15 mouse cellular contexts compared by ENCODE assay signal in the genomic region with DNA sequence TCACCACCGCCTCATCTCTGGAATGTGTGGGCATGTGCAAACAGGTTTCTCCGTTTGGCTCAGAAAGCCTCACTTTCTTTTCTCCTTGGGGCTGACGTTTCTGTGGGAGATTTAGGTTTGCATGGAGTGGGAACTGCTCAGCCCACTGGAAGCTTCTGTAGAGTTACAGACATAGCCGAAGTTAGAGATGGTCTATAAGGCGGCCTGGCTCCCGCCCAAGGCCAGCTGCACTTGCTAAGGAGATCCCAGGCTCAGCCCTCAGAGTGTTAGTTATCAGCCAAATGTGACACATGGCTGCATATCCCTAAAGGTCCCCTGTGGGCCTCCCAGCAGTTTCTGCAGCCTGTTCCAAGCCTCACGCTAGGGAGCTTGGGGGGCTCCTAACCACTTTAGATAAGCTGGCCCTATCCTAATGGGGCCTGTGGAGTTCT. TPM values are rescaled to one million over a fixed set of nuclear protein-coding genes. Genes with fewer than 3 reads are reported as not detected.
DNase-seq lines count a peak whose midpoint lies in the region; ATAC-seq and TF ChIP-seq lines count a peak whose summit lies in the region.
"Had no signal": no experiment of that assay in that cellular context is flagged by ENCODE, and none has a peak within 500 bp of the region (broad histone marks: within the 10 kb centered on the region; RNA-seq: fewer than 3 reads in every experiment).

No protein-coding gene starts in this region.

- no peaks in the 10 kb centered on the region for H3K9me3 ChIP-seq in lung, embryonic 14.5 days (ENCODE audit: low read depth, low read length)
- H3K9me3 ChIP-seq in embryonic facial prominence, embryonic 14.5 days (ENCODE audit: control insufficient read depth, low read length) = no peaks in the 10 kb centered on the region
- no peaks in the 10 kb centered on the region for H3K9me3 ChIP-seq in limb, embryonic 10.5 days (replicated peaks)
- H3K9me3 ChIP-seq in neural tube, embryonic 15.5 days (replicated peaks) = no peaks in the 10 kb centered on the region
- no peaks in the 10 kb centered on the region for H3K9me3 ChIP-seq in kidney, embryonic 16.5 days (ENCODE audit: low read length)

- TF ChIP-seq CTCF in lung, embryonic 14.5 days (IDR thresholded peaks at IDR 0.05; ENCODE audit: low read depth) = no peak

- peaks cover 76% of the 10 kb centered on the region for H3K4me1 ChIP-seq in lung, embryonic 14.5 days (ENCODE audit: insufficient read depth)
- H3K4me1 ChIP-seq in embryonic facial prominence, embryonic 14.5 days (ENCODE audit: control insufficient read depth, insufficient read depth, low read length) = peaks cover 42% of the 10 kb centered on the region
- H3K4me1 ChIP-seq in limb, embryonic 10.5 days = peaks cover 61% of the 10 kb centered on the region
- H3K4me1 ChIP-seq in neural tube, embryonic 15.5 days = peaks cover 14% of the 10 kb centered on the region
- peaks cover 30% of the 10 kb centered on the region for H3K4me1 ChIP-seq in kidney, embryonic 16.5 days (ENCODE audit: insufficient read depth, low read length)

- peak overlapping the region; percentile 75 for H3K27ac ChIP-seq in lung, embryonic 14.5 days (ENCODE audit: low read depth)
- peak overlapping the region; percentile 25; the same call in 1 of the 2 replicates for H3K27ac ChIP-seq in embryonic facial prominence, embryonic 14.5 days (replicated peaks; ENCODE audit: low read depth, low read length)
- H3K27ac ChIP-seq in limb, embryonic 10.5 days = peak overlapping the region; percentile 67
- H3K27ac ChIP-seq in neural tube, embryonic 15.5 days (replicated peaks) = no peak overlapping the region
- no peak overlapping the region for H3K27ac ChIP-seq in kidney, embryonic 16.5 days (ENCODE audit: low read length)

- H3K27me3 ChIP-seq in lung, embryonic 14.5 days (ENCODE audit: insufficient read depth, low read length) = no peaks in the 10 kb centered on the region
- no peaks in the 10 kb centered on the region for H3K27me3 ChIP-seq in embryonic facial prominence, embryonic 14.5 days (replicated peaks; ENCODE audit: control insufficient read depth, insufficient read depth, low read length)
- H3K27me3 ChIP-seq in limb, embryonic 10.5 days (ENCODE audit: low read depth, poor library complexity, severe bottlenecking) = no peaks in the 10 kb centered on the region
- no peaks in the 10 kb centered on the region for H3K27me3 ChIP-seq in neural tube, embryonic 15.5 days (replicated peaks)
- no peaks in the 10 kb centered on the region for H3K27me3 ChIP-seq in kidney, embryonic 16.5 days (ENCODE audit: insufficient read depth, low read length)

- intact Hi-C loops in heart, postnatal 14 days (cut with DNase I) = no loop called here

- peak; percentile 95 for DNase-seq in heart, adult 11 months
- no peak for DNase-seq in heart, postnatal 14 days
- peak; percentile 87 for DNase-seq in lung, embryonic 14.5 days
- DNase-seq in lung, postnatal 36 days = no peak
- peak; percentile 87 for DNase-seq in embryonic facial prominence, embryonic 14.5 days (ENCODE audit: low spot score)
- DNase-seq in limb, embryonic 10.5 days (ENCODE audit: low spot score) = no peak
- DNase-seq: B cell, adult 2 months; cerebellum, adult 9-10 months; gastrocnemius, postnatal 10 days; kidney, adult 11 months; liver, postnatal 0 days had no signal

- H3K9ac ChIP-seq in lung, embryonic 14.5 days = no peak overlapping the region
- no peak overlapping the region for H3K9ac ChIP-seq in embryonic facial prominence, embryonic 14.5 days (ENCODE audit: low read depth, low read length)
- no peak overlapping the region for H3K9ac ChIP-seq in neural tube, embryonic 15.5 days (replicated peaks)
- H3K9ac ChIP-seq in kidney, embryonic 16.5 days (replicated peaks; ENCODE audit: low read length) = no peak overlapping the region
- H3K9ac ChIP-seq: liver, postnatal 0 days had no signal

- H3K4me2 ChIP-seq in lung, embryonic 14.5 days = no peak overlapping the region
- H3K4me2 ChIP-seq in embryonic facial prominence, embryonic 14.5 days (ENCODE audit: low read depth, low read length) = no peak overlapping the region
- H3K4me2 ChIP-seq in neural tube, embryonic 15.5 days = no peak overlapping the region
- H3K4me2 ChIP-seq in kidney, embryonic 16.5 days (replicated peaks; ENCODE audit: low read depth, low read length) = no peak overlapping the region

- H3K4me3 ChIP-seq in lung, embryonic 14.5 days (ENCODE audit: low read depth, low read length) = no peak overlapping the region
- H3K4me3 ChIP-seq in embryonic facial prominence, embryonic 14.5 days (ENCODE audit: low read depth, low read length) = no peak overlapping the region
- no peak overlapping the region for H3K4me3 ChIP-seq in limb, embryonic 10.5 days
- no peak overlapping the region for H3K4me3 ChIP-seq in neural tube, embryonic 15.5 days (replicated peaks)
- H3K4me3 ChIP-seq in kidney, embryonic 16.5 days (ENCODE audit: low read length) = no peak overlapping the region

- no peaks in the 10 kb centered on the region for H3K36me3 ChIP-seq in lung, embryonic 14.5 days (ENCODE audit: insufficient read depth)
- H3K36me3 ChIP-seq in embryonic facial prominence, embryonic 14.5 days (ENCODE audit: control insufficient read depth, insufficient read depth, low read length) = no peaks in the 10 kb centered on the region
- H3K36me3 ChIP-seq in limb, embryonic 10.5 days = no peaks in the 10 kb centered on the region
- H3K36me3 ChIP-seq in neural tube, embryonic 15.5 days = no peaks in the 10 kb centered on the region
- no peaks in the 10 kb centered on the region for H3K36me3 ChIP-seq in kidney, embryonic 16.5 days (ENCODE audit: insufficient read depth, low read length)

- ATAC-seq in lung, embryonic 14.5 days (ENCODE audit: insufficient read depth) = peak; percentile 39; the same call in 1 of the 2 replicates
- peak; percentile 58; the same call in 1 of the 2 replicates for ATAC-seq in embryonic facial prominence, embryonic 14.5 days (ENCODE audit: low read depth)
- ATAC-seq in neural tube, embryonic 15.5 days (ENCODE audit: low FRiP score) = no peak
- no peak for ATAC-seq in kidney, embryonic 16.5 days (ENCODE audit: low FRiP score, low TSS enrichment)
- ATAC-seq: liver, postnatal 0 days had no signal

- 38% methylated on average over 7 of the region's 7 CpGs for WGBS in lung, embryonic 14.5 days
- whole genome bisulfite sequencing in embryonic facial prominence, embryonic 14.5 days = 38% methylated on average over 7 of the region's 7 CpGs
- WGBS in limb, embryonic 10.5 days = 77% methylated on average over 7 of the region's 7 CpGs
- WGBS in neural tube, embryonic 15.5 days = 74% methylated on average over 7 of the region's 7 CpGs
- WGBS in kidney, embryonic 16.5 days = 57% methylated on average over 7 of the region's 7 CpGs

RNA-seq across cellular contexts. Expression of a gene that starts 15.3 kb away (rescaled TPM):
- total RNA-seq in heart, postnatal 14 days (2021) = 10 to 100 TPM; 17.1 to 22.3 TPM
- 165 and 171 TPM in 2 replicates for polyA plus RNA-seq in lung, embryonic 14.5 days (2014; fragmentation: Nextera tagmentation; extraction: Ambion mirVana)
- polyA plus RNA-seq in embryonic facial prominence, embryonic 14.5 days (2014; fragmentation: Nextera tagmentation; extraction: Ambion mirVana) = 60.1 and 79.9 TPM in 2 replicates
- polyA plus RNA-seq in limb, embryonic 10.5 days (2016; fragmentation: Nextera tagmentation; extraction: Ambion mirVana) = 26.3 and 38.9 TPM in 2 replicates
- 7.7 and 26.4 TPM in 2 replicates for polyA plus RNA-seq in neural tube, embryonic 15.5 days (2015; fragmentation: Nextera tagmentation; extraction: Ambion mirVana)
- 133 and 135 TPM in 2 replicates for polyA plus RNA-seq in kidney, embryonic 16.5 days (2015; fragmentation: Nextera tagmentation; extraction: Ambion mirVana)

RNA-seq across cellular contexts. Expression of a gene that starts 45.7 kb away (rescaled TPM):
- total RNA-seq in heart, postnatal 14 days (2021) = not detected
- not detected in 2 replicates for polyA plus RNA-seq in lung, embryonic 14.5 days (2014; fragmentation: Nextera tagmentation; extraction: Ambion mirVana)
- 0.21 TPM in 1 of 2 replicates, not detected in the other for polyA plus RNA-seq in embryonic facial prominence, embryonic 14.5 days (2014; fragmentation: Nextera tagmentation; extraction: Ambion mirVana)
- polyA plus RNA-seq in limb, embryonic 10.5 days (2016; fragmentation: Nextera tagmentation; extraction: Ambion mirVana) = not detected in 2 replicates
- 0.37 TPM in 1 of 2 replicates, not detected in the other for polyA plus RNA-seq in neural tube, embryonic 15.5 days (2015; fragmentation: Nextera tagmentation; extraction: Ambion mirVana)
- polyA plus RNA-seq in kidney, embryonic 16.5 days (2015; fragmentation: Nextera tagmentation; extraction: Ambion mirVana) = 1.1 and 1.2 TPM in 2 replicates
- total RNA-seq: gastrocnemius, postnatal 10 days; layer of hippocampus, postnatal 10 days had no signal
- polyA plus RNA-seq: urinary bladder, adult 2 months had no signal

Comparison
In these comparisons a context has a peak if more than half of its experiments do, and no peak if none do; other contexts are left out.
1. DNase-seq: peak in heart, adult 11 months (single experiment), lung, embryonic 14.5 days (single experiment) and embryonic facial prominence, embryonic 14.5 days (single experiment); none in heart, postnatal 14 days (0 of 2), lung, postnatal 36 days (single experiment) and limb, embryonic 10.5 days (single experiment).
2. ATAC-seq: peak in lung, embryonic 14.5 days (single experiment) and embryonic facial prominence, embryonic 14.5 days (single experiment); none in neural tube, embryonic 15.5 days (single experiment) and kidney, embryonic 16.5 days (single experiment).
3. H3K27ac ChIP-seq: peak in lung, embryonic 14.5 days (single experiment), embryonic facial prominence, embryonic 14.5 days (single experiment) and limb, embryonic 10.5 days (single experiment); none in neural tube, embryonic 15.5 days (single experiment) and kidney, embryonic 16.5 days (single experiment).